Mouse (Mus musculus): ENCODE measurements at regions not wholly inside any gene's neighbourhood (a gene's known extent, or its start where the extent isn't known, plus 50 kb on each side); places are given as distances from the start of the nearest gene placed in this dataset.

DNA sequence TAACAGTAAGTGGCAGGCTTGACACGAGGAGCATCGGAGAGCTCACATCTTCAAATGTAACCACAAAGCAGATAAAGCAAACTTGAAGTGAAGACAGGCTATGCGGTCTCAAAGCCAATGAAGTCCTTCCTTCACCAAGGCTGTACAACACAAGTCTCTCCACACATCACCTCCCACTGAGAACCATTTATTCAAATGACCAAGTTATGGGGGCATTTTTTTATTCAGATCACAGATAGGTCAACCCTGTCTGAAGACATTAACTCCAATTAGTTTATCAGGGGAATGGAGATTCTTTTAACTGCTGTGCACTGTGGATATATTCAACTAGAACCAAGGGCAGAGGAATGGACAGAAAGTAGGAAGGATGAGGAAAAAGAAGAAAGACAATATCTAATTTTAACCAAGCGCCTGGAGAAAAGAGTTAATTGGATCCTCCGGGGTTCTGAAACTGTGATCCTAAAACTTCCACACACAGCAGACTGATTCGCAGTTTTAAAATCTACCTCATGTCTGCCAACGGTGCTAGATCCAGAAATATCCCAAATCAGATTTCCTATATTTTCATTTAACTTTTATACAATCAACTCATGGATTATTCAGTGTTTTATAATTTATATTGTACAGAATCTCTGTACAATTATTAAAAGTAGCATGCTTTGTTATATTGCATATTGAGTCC is 444.8 kb downstream of the Basp1 start:
- no peak overlapping the region for H3K4me2 ChIP-seq (ENCODE audit: low read depth, low read length, severe bottlenecking)
- DNase-seq (ENCODE audit: low spot score): no peak
- WGBS: 91% methylated on average over 7 of the region's 7 CpGs
- no peak overlapping the region for H3K9ac ChIP-seq (ENCODE audit: low read length)
- H3K27ac ChIP-seq (ENCODE audit: low read depth, low read length): no peak overlapping the region
- H3K9me3 ChIP-seq (ENCODE audit: control insufficient read depth, low read length): no peaks in the 10 kb centered on the region
- H3K36me3 ChIP-seq (ENCODE audit: control insufficient read depth, insufficient read depth, low read length): no peaks in the 10 kb centered on the region
- H3K4me3 ChIP-seq (ENCODE audit: low read depth, low read length): no peak overlapping the region
- no peaks in the 10 kb centered on the region for H3K27me3 ChIP-seq (ENCODE audit: control insufficient read depth, insufficient read depth, low read length)
- no peaks in the 10 kb centered on the region for H3K4me1 ChIP-seq (replicated peaks; ENCODE audit: control insufficient read depth, insufficient read depth, low read length)
- no peak for ATAC-seq (replicated peaks; ENCODE audit: low FRiP score)

DNA sequence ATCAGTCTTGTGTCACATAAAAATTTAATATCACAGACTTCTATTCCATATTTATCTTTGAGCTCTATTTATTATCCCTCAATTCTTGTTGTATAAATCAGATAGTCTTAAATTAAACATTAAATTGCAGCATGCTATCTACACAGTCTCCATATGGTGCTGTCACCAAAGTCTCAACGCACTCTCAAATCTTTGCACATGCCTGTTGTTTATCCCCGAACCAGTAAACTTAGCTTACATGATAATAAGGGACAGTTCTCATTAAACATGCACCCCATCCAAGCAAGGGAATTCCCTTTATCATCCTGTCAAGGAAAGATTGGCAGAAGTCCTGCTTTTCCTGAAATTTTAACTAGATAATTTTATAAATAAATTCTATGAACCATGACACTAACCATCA is 483.8 kb downstream of the Basp1 start:
- 89% methylated on average over 2 of the region's 2 CpGs for WGBS
- Histone ChIP-seq H3K4me2 (ENCODE audit: low read depth, low read length, severe bottlenecking) (no peak overlapping the region), H3K27ac (ENCODE audit: low read depth, low read length) (no peak overlapping the region), H3K9ac (ENCODE audit: low read length) (no peak overlapping the region), H3K27me3 (ENCODE audit: control insufficient read depth, insufficient read depth, low read length) (no peaks in the 10 kb centered on the region), H3K36me3 (ENCODE audit: control insufficient read depth, insufficient read depth, low read length) (no peaks in the 10 kb centered on the region), H3K9me3 (ENCODE audit: control insufficient read depth, low read length) (no peaks in the 10 kb centered on the region), H3K4me3 (ENCODE audit: low read depth, low read length) (no peak overlapping the region), H3K4me1 (replicated peaks; ENCODE audit: control insufficient read depth, insufficient read depth, low read length) (no peaks in the 10 kb centered on the region)
- ATAC-seq (replicated peaks; ENCODE audit: low FRiP score): no peak
- DNase-seq (ENCODE audit: low spot score): no peak

DNA sequence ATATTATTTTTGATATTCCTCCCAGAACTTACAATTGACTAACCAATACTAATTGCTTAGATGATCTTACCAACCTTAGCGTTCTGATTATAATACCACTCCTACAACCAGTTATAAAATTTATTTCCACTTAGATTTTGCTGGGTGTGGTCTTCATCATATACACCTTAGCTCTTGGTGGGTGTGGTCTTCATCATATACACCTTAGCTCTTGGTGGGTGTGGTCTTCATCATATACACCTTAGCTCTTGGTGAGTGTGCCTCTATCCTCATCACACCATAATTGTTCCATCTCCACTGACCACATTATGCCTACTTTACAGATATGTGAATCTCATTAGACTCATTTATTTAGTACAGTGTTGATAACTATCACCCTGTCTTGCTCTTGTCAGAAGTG is 501.7 kb downstream of the Basp1 start:
- no peak for DNase-seq (ENCODE audit: low spot score)
- H3K4me2 ChIP-seq (ENCODE audit: low read depth, low read length, severe bottlenecking): no peak overlapping the region
- 77% methylated on average over 1 of the region's 1 CpGs for WGBS
- H3K9me3 ChIP-seq (ENCODE audit: control insufficient read depth, low read length): no peaks in the 10 kb centered on the region
- no peaks in the 10 kb centered on the region for H3K36me3 ChIP-seq (ENCODE audit: control insufficient read depth, insufficient read depth, low read length)
- H3K27me3 ChIP-seq (ENCODE audit: control insufficient read depth, insufficient read depth, low read length): no peaks in the 10 kb centered on the region
- no peak overlapping the region for H3K27ac ChIP-seq (ENCODE audit: low read depth, low read length)
- no peak overlapping the region for H3K4me3 ChIP-seq (ENCODE audit: low read depth, low read length)
- H3K4me1 ChIP-seq (replicated peaks; ENCODE audit: control insufficient read depth, insufficient read depth, low read length): no peaks in the 10 kb centered on the region
- no peak for ATAC-seq (replicated peaks; ENCODE audit: low FRiP score)
- no peak overlapping the region for H3K9ac ChIP-seq (ENCODE audit: low read length)

DNA sequence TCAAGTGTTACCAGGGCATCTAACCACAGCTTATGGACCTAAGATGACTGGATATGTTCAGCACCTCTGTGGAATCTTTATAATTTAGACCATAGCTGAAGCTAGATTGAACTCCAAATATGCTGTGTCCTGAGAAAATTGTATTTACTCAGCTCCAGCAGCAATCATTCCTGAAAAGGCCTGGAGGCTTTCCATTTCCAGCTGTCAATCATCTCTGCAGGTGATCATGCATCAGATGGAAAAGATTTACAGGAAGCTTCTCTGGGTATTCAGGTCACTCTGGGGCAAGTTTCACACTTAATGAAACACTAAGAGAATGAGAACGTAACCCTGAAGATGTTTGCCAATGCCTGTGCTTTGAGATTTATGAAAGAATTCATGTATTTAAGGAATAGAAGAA is 502.1 kb downstream of the Basp1 start:
- Histone ChIP-seq H3K4me3 (ENCODE audit: low read depth, low read length) (no peak overlapping the region), H3K4me1 (replicated peaks; ENCODE audit: control insufficient read depth, insufficient read depth, low read length) (no peaks in the 10 kb centered on the region), H3K27ac (ENCODE audit: low read depth, low read length) (no peak overlapping the region), H3K9me3 (ENCODE audit: control insufficient read depth, low read length) (no peaks in the 10 kb centered on the region), H3K27me3 (ENCODE audit: control insufficient read depth, insufficient read depth, low read length) (no peaks in the 10 kb centered on the region), H3K36me3 (ENCODE audit: control insufficient read depth, insufficient read depth, low read length) (no peaks in the 10 kb centered on the region), H3K4me2 (ENCODE audit: low read depth, low read length, severe bottlenecking) (no peak overlapping the region), H3K9ac (ENCODE audit: low read length) (no peak overlapping the region)
- DNase-seq (ENCODE audit: low spot score) (no peak), ATAC-seq (replicated peaks; ENCODE audit: low FRiP score) (no peak)
- WGBS: 51% methylated on average over 1 of the region's 1 CpGs

DNA sequence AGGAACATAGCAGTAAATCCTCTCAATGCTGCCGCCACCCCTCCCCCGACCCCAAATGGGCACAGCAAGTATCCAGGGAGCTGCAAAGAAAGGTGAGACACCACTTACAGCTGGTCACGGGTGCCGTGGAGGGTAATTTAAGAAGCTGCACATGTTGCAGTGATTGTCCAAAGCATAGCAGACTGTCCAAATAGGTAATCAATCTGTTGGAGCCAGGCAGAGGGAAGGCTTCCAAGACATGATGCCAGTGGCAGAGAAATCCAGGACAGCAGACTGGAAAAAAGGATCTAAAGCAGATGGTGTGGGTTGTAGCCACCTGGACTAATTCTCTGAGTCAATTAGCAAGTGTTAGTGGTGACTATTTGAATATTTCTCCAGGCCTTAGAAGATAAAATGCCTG is 506.6 kb downstream of the Basp1 start:
- DNase-seq (ENCODE audit: low spot score) (no peak), ATAC-seq (replicated peaks; ENCODE audit: low FRiP score) (no peak)

DNA sequence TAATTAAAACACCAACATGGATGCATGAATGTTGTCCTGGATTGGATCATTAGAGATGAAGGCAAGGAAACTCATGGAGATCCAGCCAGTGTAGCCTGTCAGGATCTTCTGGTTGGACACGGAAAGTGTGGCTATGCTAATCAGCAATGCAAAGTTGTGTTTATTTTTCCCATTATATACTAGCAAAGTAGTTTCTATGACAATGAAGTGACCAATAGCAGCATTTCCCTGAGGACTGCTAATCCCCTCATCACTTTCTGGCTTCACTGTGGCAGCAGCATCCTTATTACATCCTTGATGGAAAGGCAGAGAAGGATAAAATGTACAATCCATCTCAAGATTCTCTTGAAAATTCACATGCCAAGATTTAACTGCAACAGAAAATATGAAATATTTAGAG is 534.7 kb downstream of the Basp1 start:
- no peak overlapping the region for H3K4me3 ChIP-seq (ENCODE audit: low read depth, low read length)
- 65% methylated on average over 1 of the region's 1 CpGs for WGBS
- ATAC-seq (replicated peaks; ENCODE audit: low FRiP score) (no peak), DNase-seq (ENCODE audit: low spot score) (no peak)
- no peak overlapping the region for H3K9ac ChIP-seq (ENCODE audit: low read length)
- H3K27ac ChIP-seq (ENCODE audit: low read depth, low read length): no peak overlapping the region
- H3K4me2 ChIP-seq (ENCODE audit: low read depth, low read length, severe bottlenecking): no peak overlapping the region
- no peaks in the 10 kb centered on the region for H3K36me3 ChIP-seq (ENCODE audit: control insufficient read depth, insufficient read depth, low read length)
- no peaks in the 10 kb centered on the region for H3K9me3 ChIP-seq (ENCODE audit: control insufficient read depth, low read length)
- H3K27me3 ChIP-seq (ENCODE audit: control insufficient read depth, insufficient read depth, low read length): no peaks in the 10 kb centered on the region
- no peaks in the 10 kb centered on the region for H3K4me1 ChIP-seq (replicated peaks; ENCODE audit: control insufficient read depth, insufficient read depth, low read length)

More for the DNA sequence above, 506.6 kb downstream of the Basp1 start:
- no peaks in the 10 kb centered on the region for H3K36me3 ChIP-seq (ENCODE audit: control insufficient read depth, insufficient read depth, low read length)
- H3K27ac ChIP-seq (ENCODE audit: low read depth, low read length): no peak overlapping the region
- H3K9ac ChIP-seq (ENCODE audit: low read length): no peak overlapping the region
- WGBS: 74% methylated on average over 4 of the region's 4 CpGs
- H3K9me3 ChIP-seq (ENCODE audit: control insufficient read depth, low read length): no peaks in the 10 kb centered on the region
- no peak overlapping the region for H3K4me3 ChIP-seq (ENCODE audit: low read depth, low read length)
- H3K4me1 ChIP-seq (replicated peaks; ENCODE audit: control insufficient read depth, insufficient read depth, low read length): no peaks in the 10 kb centered on the region
- H3K27me3 ChIP-seq (ENCODE audit: control insufficient read depth, insufficient read depth, low read length): no peaks in the 10 kb centered on the region
- H3K4me2 ChIP-seq (ENCODE audit: low read depth, low read length, severe bottlenecking): no peak overlapping the region

DNA sequence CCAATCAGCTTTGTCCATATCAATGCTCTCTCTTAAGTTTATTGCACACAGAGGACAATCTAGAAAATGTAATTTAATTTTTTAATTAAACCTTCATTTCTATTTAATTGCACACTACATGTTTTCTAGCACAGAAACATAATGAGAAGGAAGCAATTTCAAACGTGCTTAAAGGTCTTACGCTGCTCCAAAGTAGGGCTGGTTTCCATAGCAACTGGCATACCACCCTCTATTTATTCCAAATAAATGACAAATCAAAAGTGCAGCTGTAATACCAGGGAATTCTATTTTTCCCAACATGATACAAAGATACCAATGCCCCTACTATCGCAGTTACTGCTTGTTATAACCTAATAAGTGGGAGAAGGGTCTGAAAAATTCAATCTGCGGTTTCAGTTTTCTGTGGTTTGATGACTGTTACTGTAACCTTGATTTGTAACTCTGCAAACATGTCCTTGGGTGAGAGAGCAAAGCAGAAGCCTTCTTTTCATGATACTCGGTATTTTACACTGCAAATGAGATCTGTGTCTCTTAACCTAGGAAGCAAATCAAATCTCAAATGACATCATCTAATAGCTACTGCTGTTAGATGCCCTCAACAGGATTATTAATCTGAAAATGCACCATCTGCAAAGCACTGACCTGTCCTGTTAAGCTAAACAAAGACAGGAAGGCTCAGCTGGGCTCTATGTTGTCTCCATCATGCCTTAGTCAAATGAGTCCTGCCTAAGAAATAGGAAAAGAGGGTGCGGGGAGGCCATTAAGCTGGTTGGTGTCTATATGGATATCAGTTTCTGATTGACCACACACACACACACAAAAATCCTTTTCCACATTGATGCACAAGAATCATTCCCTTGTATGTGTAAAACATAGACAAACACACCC is 535.6 kb downstream of the Basp1 start:
- Histone ChIP-seq H3K9ac (ENCODE audit: low read length) (no peak overlapping the region), H3K36me3 (ENCODE audit: control insufficient read depth, insufficient read depth, low read length) (no peaks in the 10 kb centered on the region), H3K27me3 (ENCODE audit: control insufficient read depth, insufficient read depth, low read length) (no peaks in the 10 kb centered on the region), H3K4me2 (ENCODE audit: low read depth, low read length, severe bottlenecking) (no peak overlapping the region), H3K27ac (ENCODE audit: low read depth, low read length) (no peak overlapping the region), H3K4me3 (ENCODE audit: low read depth, low read length) (no peak overlapping the region), H3K4me1 (replicated peaks; ENCODE audit: control insufficient read depth, insufficient read depth, low read length) (no peaks in the 10 kb centered on the region), H3K9me3 (ENCODE audit: control insufficient read depth, low read length) (no peaks in the 10 kb centered on the region)
- DNase-seq (ENCODE audit: low spot score) (no peak), ATAC-seq (replicated peaks; ENCODE audit: low FRiP score) (no peak; the same call in 1 of the 2 replicates)
- WGBS: 64% methylated on average over 6 of the region's 6 CpGs

DNA sequence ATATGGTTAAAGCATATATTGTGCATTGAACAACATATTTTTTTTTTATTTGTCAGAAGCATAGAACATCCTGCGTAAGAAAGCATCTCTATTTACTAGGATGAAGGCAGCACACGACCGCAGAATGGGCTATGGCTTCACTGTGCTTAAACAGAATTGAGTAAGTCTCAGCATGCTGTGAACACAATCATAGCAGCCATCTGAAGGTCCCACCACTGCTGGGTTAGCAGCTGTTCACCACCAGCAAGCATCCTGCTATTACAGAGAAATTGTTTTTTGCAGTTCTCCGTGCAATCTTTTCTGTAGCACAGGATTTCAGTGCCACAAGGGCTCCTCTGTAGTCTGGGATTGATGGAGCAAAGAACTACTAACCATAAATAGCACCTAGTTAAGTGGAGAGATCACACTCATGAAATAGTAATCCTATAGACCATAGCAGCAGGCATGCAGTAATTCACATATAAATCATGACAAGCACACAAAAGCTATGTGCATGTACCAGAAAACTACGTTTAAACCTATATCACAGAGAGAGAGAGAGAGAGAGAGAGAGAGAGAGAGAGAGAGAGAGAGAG is 537.3 kb downstream of the Basp1 start:
- DNase-seq (ENCODE audit: low spot score): no peak
- Histone ChIP-seq H3K36me3 (ENCODE audit: control insufficient read depth, insufficient read depth, low read length) (no peaks in the 10 kb centered on the region), H3K4me2 (ENCODE audit: low read depth, low read length, severe bottlenecking) (no peak overlapping the region), H3K9ac (ENCODE audit: low read length) (no peak overlapping the region), H3K27me3 (ENCODE audit: control insufficient read depth, insufficient read depth, low read length) (no peaks in the 10 kb centered on the region), H3K4me3 (ENCODE audit: low read depth, low read length) (no peak overlapping the region), H3K9me3 (ENCODE audit: control insufficient read depth, low read length) (no peaks in the 10 kb centered on the region), H3K4me1 (replicated peaks; ENCODE audit: control insufficient read depth, insufficient read depth, low read length) (no peaks in the 10 kb centered on the region), H3K27ac (ENCODE audit: low read depth, low read length) (no peak overlapping the region)
- ATAC-seq (replicated peaks; ENCODE audit: low FRiP score): no peak
- 83% methylated on average over 5 of the region's 5 CpGs for WGBS

Measured in forebrain, embryonic 11.5 days (tissue).